ENCODE assay signal across 9 mouse cellular contexts in genomic region chr13:32518611-32519344, GRCm38 (mm10).
DNase-seq lines count a peak whose midpoint lies in the region; ATAC-seq lines count a peak whose summit lies in the region.
"Had no signal": no experiment of that assay in that cellular context is flagged by ENCODE, and none has a peak within 500 bp of the region (broad histone marks: within the 10 kb centered on the region; RNA-seq: fewer than 3 reads in every experiment).

No protein-coding gene starts in this region.

- ATAC-seq in hindbrain, embryonic 16.5 days, result no peak

- H3K4me1 ChIP-seq in hindbrain, embryonic 10.5 days (replicated peaks), result peaks cover 8% of the 10 kb centered on the region; the same call in 1 of the 2 replicates
- no peaks in the 10 kb centered on the region for H3K4me1 ChIP-seq in hindbrain, embryonic 16.5 days (ENCODE audit: control insufficient read depth, insufficient read depth, low read depth, low read length)

- no peak overlapping the region for H3K4me3 ChIP-seq in hindbrain, embryonic 10.5 days
- no peak overlapping the region for H3K4me3 ChIP-seq in hindbrain, embryonic 16.5 days (ENCODE audit: low read length)

- no peaks in the 10 kb centered on the region for H3K9me3 ChIP-seq in hindbrain, embryonic 10.5 days
- no peaks in the 10 kb centered on the region for H3K9me3 ChIP-seq in hindbrain, embryonic 16.5 days (ENCODE audit: control insufficient read depth, low read length)

- H3K36me3 ChIP-seq in hindbrain, embryonic 10.5 days, result no peaks in the 10 kb centered on the region
- H3K36me3 ChIP-seq in hindbrain, embryonic 16.5 days (ENCODE audit: control insufficient read depth, insufficient read depth, low read length), result no peaks in the 10 kb centered on the region

- no peaks in the 10 kb centered on the region for H3K27me3 ChIP-seq in hindbrain, embryonic 10.5 days (ENCODE audit: insufficient read depth, poor library complexity, severe bottlenecking)
- no peaks in the 10 kb centered on the region for H3K27me3 ChIP-seq in hindbrain, embryonic 16.5 days (replicated peaks; ENCODE audit: control insufficient read depth, insufficient read depth, low read length)

- peak overlapping the region; percentile 40; the same call in 1 of the 2 replicates for H3K27ac ChIP-seq in hindbrain, embryonic 10.5 days
- no peak overlapping the region for H3K27ac ChIP-seq in hindbrain, embryonic 16.5 days (ENCODE audit: low read depth, low read length)

- no peak for DNase-seq in hindbrain, embryonic 10.5 days (ENCODE audit: low spot score)
- DNase-seq in brain, adult 2 months (ENCODE audit: low read depth, low spot score), result peak; percentile 6
- peak; percentile 30 to 71 for DNase-seq in kidney, adult 8-10 months
- peak; percentile 35 for DNase-seq in lung, postnatal 25 days (ENCODE audit: low spot score)
- no peak for DNase-seq in gastrocnemius, adult 18-20 months (ENCODE audit: low spot score)
- no peak for DNase-seq in c-Kit-positive CD71-positive TER-119-positive erythroid progenitor cells, embryonic 14.5 days (ENCODE audit: low spot score)
- no peak for DNase-seq in adrenal gland, postnatal 14 days
- DNase-seq: gastrocnemius, postnatal 36 days had no signal

- H3K4me2 ChIP-seq in hindbrain, embryonic 16.5 days (ENCODE audit: low read length), result no peak overlapping the region

- no peak overlapping the region for H3K9ac ChIP-seq in hindbrain, embryonic 16.5 days (ENCODE audit: low read depth, low read length)

- WGBS in hindbrain, embryonic 10.5 days, result 68% methylated on average over 16 of the region's 16 CpGs
- WGBS in hindbrain, embryonic 16.5 days, result 69% methylated on average over 16 of the region's 16 CpGs

Comparison
In these comparisons a context has a peak if more than half of its experiments do, and no peak if none do; other contexts are left out.
1. DNase-seq: peak in brain, adult 2 months (single experiment), kidney, adult 8-10 months (2 of 2) and lung, postnatal 25 days (single experiment); none in hindbrain, embryonic 10.5 days (single experiment), gastrocnemius, adult 18-20 months (single experiment), c-Kit-positive CD71-positive TER-119-positive erythroid progenitor cells, embryonic 14.5 days (single experiment) and adrenal gland, postnatal 14 days (single experiment).